Mouse (Mus musculus): ENCODE data around the gene Cnot11.

DNA sequence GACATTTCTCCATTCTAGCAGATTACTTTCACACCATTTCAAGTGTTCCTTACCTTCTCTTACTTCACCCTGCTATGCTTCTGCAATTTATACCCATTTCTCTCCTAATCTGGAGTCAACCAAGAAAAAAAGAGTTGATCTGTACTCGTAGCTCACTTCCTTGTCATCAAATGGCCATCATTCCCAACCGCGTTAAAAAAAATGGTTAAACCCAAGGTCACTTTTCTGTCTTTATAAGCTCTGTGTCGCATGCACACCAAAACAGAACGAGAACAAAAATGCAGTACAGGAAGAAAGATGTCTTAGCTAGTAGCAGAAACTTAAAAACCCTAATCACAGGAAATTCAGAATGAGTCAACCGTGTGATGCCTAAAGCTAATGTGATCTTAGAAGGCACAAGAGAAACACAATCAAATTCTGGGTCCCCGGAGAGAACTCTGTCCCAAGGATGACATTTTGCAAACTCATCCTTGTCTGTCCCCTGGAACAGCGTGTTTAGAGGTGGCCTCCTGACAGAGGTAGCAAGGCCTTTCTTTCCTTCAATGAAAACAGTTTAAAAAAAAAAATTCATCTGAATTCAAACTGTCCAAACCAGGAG, 41.1 kb downstream of the Cnot11 start:
- TF ChIP-seq CTCF (IDR thresholded peaks at IDR 0.05; ENCODE audit: low read depth) = no peak
- no peak for TF ChIP-seq EP300 (IDR thresholded peaks at IDR 0.05; ENCODE audit: low read depth)

Data from heart, postnatal 0 days (tissue).